Mouse (Mus musculus): ENCODE measurements at regions not wholly inside any gene's neighbourhood (a gene's known extent, or its start where the extent isn't known, plus 50 kb on each side); places are given as distances from the start of the nearest gene placed in this dataset.

GRCm38 (mm10) chr4:95307134-95307533 lies 250.2 kb upstream of the Fggy start:
- WGBS (ENCODE audit: insufficient replicate concordance): 83% methylated on average over 2 of the region's 2 CpGs
- H3K4me3 ChIP-seq (ENCODE audit: low read depth, low read length): no peak overlapping the region
- ATAC-seq (replicated peaks; ENCODE audit: insufficient number of reproducible peaks, low FRiP score, low TSS enrichment): no peak
- no peak overlapping the region for H3K9ac ChIP-seq (ENCODE audit: low read depth, low read length)
- no peaks in the 10 kb centered on the region for H3K36me3 ChIP-seq (ENCODE audit: control insufficient read depth, insufficient read depth, low read length)
- H3K9me3 ChIP-seq (replicated peaks; ENCODE audit: control insufficient read depth, low read length): no peaks in the 10 kb centered on the region
- no peaks in the 10 kb centered on the region for H3K27me3 ChIP-seq (ENCODE audit: control insufficient read depth, insufficient read depth, low read length)
- no peaks in the 10 kb centered on the region for H3K4me1 ChIP-seq (ENCODE audit: control insufficient read depth, insufficient read depth, low read length)
- H3K27ac ChIP-seq (ENCODE audit: low read depth, low read length): no peak overlapping the region
- no peak overlapping the region for H3K4me2 ChIP-seq

DNA sequence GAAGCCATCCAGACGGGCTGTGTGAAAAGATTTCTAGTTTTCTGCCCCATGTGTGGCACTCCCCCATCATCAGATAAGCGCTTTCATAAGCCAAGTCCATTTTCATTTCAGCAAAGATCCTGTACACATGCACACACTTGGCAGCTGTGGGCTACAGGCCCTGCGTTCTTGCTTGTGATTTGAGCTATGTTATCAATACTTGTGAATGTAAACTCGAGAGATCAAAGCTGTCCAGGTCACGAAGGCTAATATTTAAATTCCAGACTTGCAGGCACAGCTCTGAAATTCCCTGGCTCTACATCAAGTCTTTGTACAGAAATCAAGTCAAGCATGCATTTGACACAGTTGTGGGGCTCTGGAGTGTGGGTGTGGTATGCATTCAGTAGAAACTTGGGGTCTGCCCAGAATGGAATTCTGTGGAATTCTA lies 248.8 kb upstream of the Fggy start:
- Histone ChIP-seq H3K27ac (ENCODE audit: low read depth, low read length) (no peak overlapping the region), H3K36me3 (ENCODE audit: control insufficient read depth, insufficient read depth, low read length) (no peaks in the 10 kb centered on the region), H3K4me2 (no peak overlapping the region), H3K9me3 (replicated peaks; ENCODE audit: control insufficient read depth, low read length) (no peaks in the 10 kb centered on the region), H3K9ac (ENCODE audit: low read depth, low read length) (no peak overlapping the region), H3K27me3 (ENCODE audit: control insufficient read depth, insufficient read depth, low read length) (no peaks in the 10 kb centered on the region), H3K4me3 (ENCODE audit: low read depth, low read length) (no peak overlapping the region), H3K4me1 (ENCODE audit: control insufficient read depth, insufficient read depth, low read length) (no peaks in the 10 kb centered on the region)
- WGBS (ENCODE audit: insufficient replicate concordance): 51% methylated on average over 5 of the region's 5 CpGs
- no peak for ATAC-seq (replicated peaks; ENCODE audit: insufficient number of reproducible peaks, low FRiP score, low TSS enrichment)

DNA sequence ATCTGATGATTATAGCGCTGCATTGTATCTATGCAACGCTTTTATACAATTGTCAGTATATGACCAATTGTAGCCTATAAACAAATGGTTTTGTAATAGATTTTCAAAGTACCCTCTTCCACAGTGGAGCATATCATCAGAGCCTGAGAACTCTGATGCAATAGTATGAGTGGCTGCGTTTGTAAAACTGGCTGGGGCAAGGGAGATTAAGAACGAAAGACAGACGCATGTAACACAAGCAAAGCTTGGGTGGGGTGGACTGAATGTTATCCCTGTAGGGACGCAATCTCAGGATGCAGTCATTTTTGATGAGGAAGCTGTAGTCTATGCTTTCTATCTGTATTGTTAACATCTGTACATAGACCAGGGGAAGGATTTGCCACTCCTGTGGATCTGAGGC lies 246.9 kb upstream of the Fggy start:
- no peaks in the 10 kb centered on the region for H3K36me3 ChIP-seq (ENCODE audit: control insufficient read depth, insufficient read depth, low read length)
- ATAC-seq (replicated peaks; ENCODE audit: insufficient number of reproducible peaks, low FRiP score, low TSS enrichment): no peak
- WGBS (ENCODE audit: insufficient replicate concordance): 58% methylated on average over 6 of the region's 6 CpGs
- no peak overlapping the region for H3K4me2 ChIP-seq
- no peaks in the 10 kb centered on the region for H3K27me3 ChIP-seq (ENCODE audit: control insufficient read depth, insufficient read depth, low read length)
- H3K27ac ChIP-seq (ENCODE audit: low read depth, low read length): no peak overlapping the region
- H3K4me3 ChIP-seq (ENCODE audit: low read depth, low read length): no peak overlapping the region
- H3K4me1 ChIP-seq (ENCODE audit: control insufficient read depth, insufficient read depth, low read length): no peaks in the 10 kb centered on the region
- H3K9me3 ChIP-seq (replicated peaks; ENCODE audit: control insufficient read depth, low read length): no peaks in the 10 kb centered on the region
- H3K9ac ChIP-seq (ENCODE audit: low read depth, low read length): no peak overlapping the region

DNA sequence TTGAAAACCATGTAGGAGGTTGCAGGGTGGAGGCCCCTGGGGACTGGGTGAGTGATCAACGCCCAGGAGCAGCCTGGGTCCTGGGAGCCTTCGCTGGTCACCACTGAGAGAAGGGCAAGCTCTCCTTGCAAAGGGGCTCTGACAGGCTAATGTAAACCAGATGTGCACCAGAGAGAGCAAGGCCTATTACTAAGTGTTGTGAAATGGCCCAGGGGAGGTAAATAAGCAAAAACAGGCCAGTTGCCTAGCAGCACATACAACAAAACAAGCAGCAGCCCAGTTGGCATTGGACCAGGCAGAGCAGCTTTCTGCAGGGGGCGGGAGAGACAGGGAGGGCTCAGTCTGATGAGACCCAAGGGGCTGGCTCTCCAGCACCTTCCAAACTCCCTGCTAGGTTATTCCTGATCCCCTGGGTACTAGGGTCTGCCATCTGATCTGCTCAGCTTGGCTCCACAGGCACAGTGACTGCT lies 239.5 kb upstream of the Fggy start:
- H3K27ac ChIP-seq (ENCODE audit: low read depth, low read length): peak overlapping the region; percentile 71
- H3K36me3 ChIP-seq (ENCODE audit: control insufficient read depth, insufficient read depth, low read length): no peaks in the 10 kb centered on the region
- WGBS (ENCODE audit: insufficient replicate concordance): 2% methylated on average over 3 of the region's 3 CpGs
- no peak overlapping the region for H3K4me3 ChIP-seq (ENCODE audit: low read depth, low read length)
- peaks cover 22% of the 10 kb centered on the region for H3K4me1 ChIP-seq (ENCODE audit: control insufficient read depth, insufficient read depth, low read length)
- H3K9ac ChIP-seq (ENCODE audit: low read depth, low read length): no peak overlapping the region
- no peaks in the 10 kb centered on the region for H3K9me3 ChIP-seq (replicated peaks; ENCODE audit: control insufficient read depth, low read length)
- H3K27me3 ChIP-seq (ENCODE audit: control insufficient read depth, insufficient read depth, low read length): no peaks in the 10 kb centered on the region
- peak overlapping the region; percentile 41 for H3K4me2 ChIP-seq
- peak; percentile 82 for ATAC-seq (replicated peaks; ENCODE audit: insufficient number of reproducible peaks, low FRiP score, low TSS enrichment)

DNA sequence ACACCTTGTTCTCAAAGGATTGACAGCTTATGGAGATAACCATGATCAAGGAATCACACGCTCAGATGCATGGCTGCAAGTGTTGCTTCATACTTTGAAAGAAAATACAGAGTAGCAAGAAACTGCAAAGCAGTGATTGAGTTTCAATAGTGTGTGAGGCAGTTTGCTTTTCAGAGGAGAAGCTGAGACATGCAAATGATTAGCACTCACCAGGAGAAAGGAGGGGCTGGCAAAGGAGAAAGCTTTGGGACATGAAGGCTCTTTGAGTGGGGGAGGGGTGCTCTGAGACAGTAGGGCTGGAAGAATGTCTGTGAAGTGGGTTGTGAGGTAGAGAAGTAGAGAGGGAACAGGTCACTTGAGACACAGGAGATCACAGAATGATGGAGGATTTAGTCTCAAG lies 238.7 kb upstream of the Fggy start:
- Histone ChIP-seq H3K4me2 (peak overlapping the region; percentile 41), H3K36me3 (ENCODE audit: control insufficient read depth, insufficient read depth, low read length) (no peaks in the 10 kb centered on the region), H3K27me3 (ENCODE audit: control insufficient read depth, insufficient read depth, low read length) (no peaks in the 10 kb centered on the region), H3K27ac (ENCODE audit: low read depth, low read length) (peak overlapping the region; percentile 71), H3K4me1 (ENCODE audit: control insufficient read depth, insufficient read depth, low read length) (peaks cover 22% of the 10 kb centered on the region), H3K4me3 (ENCODE audit: low read depth, low read length) (no peak overlapping the region), H3K9ac (ENCODE audit: low read depth, low read length) (no peak overlapping the region), H3K9me3 (replicated peaks; ENCODE audit: control insufficient read depth, low read length) (no peaks in the 10 kb centered on the region)
- WGBS (ENCODE audit: insufficient replicate concordance): 23% methylated on average over 1 of the region's 1 CpGs
- ATAC-seq (replicated peaks; ENCODE audit: insufficient number of reproducible peaks, low FRiP score, low TSS enrichment): 0 out of 2 replicates have a peak, but pooled peaks have one; percentile 27

GRCm38 (mm10) chr4:95319036-95319435 lies 238.3 kb upstream of the Fggy start:
- H3K9ac ChIP-seq (ENCODE audit: low read depth, low read length): no peak overlapping the region

DNA sequence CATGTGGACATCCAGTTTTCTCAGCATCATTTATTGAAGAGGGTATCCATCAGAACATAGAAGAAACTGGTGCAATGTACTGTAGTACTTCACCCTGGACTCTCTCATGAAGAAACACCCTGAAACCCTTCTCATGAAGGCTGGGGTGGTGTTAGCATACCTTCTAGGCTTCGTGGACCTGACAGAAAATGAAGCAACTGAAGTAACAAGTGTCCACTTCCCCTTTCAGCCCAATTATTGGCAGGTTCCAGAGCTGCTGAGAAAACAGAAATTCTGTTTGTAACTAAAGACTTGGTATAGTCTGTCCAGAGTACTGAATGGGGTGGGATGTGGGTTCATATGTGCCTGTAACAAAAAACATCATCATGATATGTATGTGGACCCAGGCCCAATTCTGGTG lies 231.4 kb upstream of the Fggy start:
- Histone ChIP-seq H3K9ac (ENCODE audit: low read depth, low read length) (no peak overlapping the region), H3K4me1 (ENCODE audit: control insufficient read depth, insufficient read depth, low read length) (no peaks in the 10 kb centered on the region), H3K27ac (ENCODE audit: low read depth, low read length) (no peak overlapping the region), H3K36me3 (ENCODE audit: control insufficient read depth, insufficient read depth, low read length) (no peaks in the 10 kb centered on the region), H3K9me3 (replicated peaks; ENCODE audit: control insufficient read depth, low read length) (no peaks in the 10 kb centered on the region), H3K4me3 (ENCODE audit: low read depth, low read length) (no peak overlapping the region), H3K27me3 (ENCODE audit: control insufficient read depth, insufficient read depth, low read length) (no peaks in the 10 kb centered on the region), H3K4me2 (no peak overlapping the region)
- ATAC-seq (replicated peaks; ENCODE audit: insufficient number of reproducible peaks, low FRiP score, low TSS enrichment): no peak
- 76% methylated on average over 1 of the region's 1 CpGs for WGBS (ENCODE audit: insufficient replicate concordance)

More at GRCm38 (mm10) chr4:95319036-95319435, 238.3 kb upstream of the Fggy start:
- ATAC-seq (replicated peaks; ENCODE audit: insufficient number of reproducible peaks, low FRiP score, low TSS enrichment): 0 out of 2 replicates have a peak, but pooled peaks have one; percentile 48
- H3K4me2 ChIP-seq: peak overlapping the region; percentile 41; the same call in 1 of the 2 replicates
- H3K9me3 ChIP-seq (replicated peaks; ENCODE audit: control insufficient read depth, low read length): no peaks in the 10 kb centered on the region
- 0 out of 2 replicates have a peak overlapping the region, but pooled peaks have one; percentile 71 for H3K27ac ChIP-seq (ENCODE audit: low read depth, low read length)
- peaks cover 22% of the 10 kb centered on the region for H3K4me1 ChIP-seq (ENCODE audit: control insufficient read depth, insufficient read depth, low read length)
- no peak overlapping the region for H3K4me3 ChIP-seq (ENCODE audit: low read depth, low read length)
- no peaks in the 10 kb centered on the region for H3K27me3 ChIP-seq (ENCODE audit: control insufficient read depth, insufficient read depth, low read length)
- H3K36me3 ChIP-seq (ENCODE audit: control insufficient read depth, insufficient read depth, low read length): no peaks in the 10 kb centered on the region
- WGBS (ENCODE audit: insufficient replicate concordance): 7% methylated on average over 6 of the region's 6 CpGs

DNA sequence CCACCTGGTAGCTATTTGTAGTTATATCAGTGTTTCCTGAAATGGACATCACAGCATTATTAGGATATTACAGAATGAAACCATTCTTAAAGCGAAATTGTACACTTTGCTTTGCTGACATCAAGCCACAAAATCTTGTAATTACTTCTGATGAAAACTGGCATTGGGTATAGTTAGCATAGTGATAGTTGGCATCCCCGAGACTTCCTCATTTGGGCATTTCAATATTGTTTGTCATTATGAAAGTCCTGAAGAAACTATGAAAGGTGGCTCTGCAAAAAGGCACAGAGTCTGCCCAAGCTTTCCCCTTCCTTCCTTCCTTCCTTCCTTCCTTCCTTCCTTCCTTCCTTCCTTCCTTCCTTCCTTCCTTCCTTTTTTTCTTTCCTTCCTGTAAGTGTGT lies 217.5 kb upstream of the Fggy start:
- Histone ChIP-seq H3K4me3 (ENCODE audit: low read depth, low read length) (no peak overlapping the region), H3K9me3 (replicated peaks; ENCODE audit: control insufficient read depth, low read length) (no peaks in the 10 kb centered on the region), H3K27ac (ENCODE audit: low read depth, low read length) (no peak overlapping the region), H3K4me1 (ENCODE audit: control insufficient read depth, insufficient read depth, low read length) (no peaks in the 10 kb centered on the region), H3K27me3 (ENCODE audit: control insufficient read depth, insufficient read depth, low read length) (no peaks in the 10 kb centered on the region), H3K4me2 (no peak overlapping the region), H3K36me3 (ENCODE audit: control insufficient read depth, insufficient read depth, low read length) (no peaks in the 10 kb centered on the region), H3K9ac (ENCODE audit: low read depth, low read length) (no peak overlapping the region)
- 69% methylated on average over 2 of the region's 2 CpGs for WGBS (ENCODE audit: insufficient replicate concordance)
- ATAC-seq (replicated peaks; ENCODE audit: insufficient number of reproducible peaks, low FRiP score, low TSS enrichment): no peak

DNA sequence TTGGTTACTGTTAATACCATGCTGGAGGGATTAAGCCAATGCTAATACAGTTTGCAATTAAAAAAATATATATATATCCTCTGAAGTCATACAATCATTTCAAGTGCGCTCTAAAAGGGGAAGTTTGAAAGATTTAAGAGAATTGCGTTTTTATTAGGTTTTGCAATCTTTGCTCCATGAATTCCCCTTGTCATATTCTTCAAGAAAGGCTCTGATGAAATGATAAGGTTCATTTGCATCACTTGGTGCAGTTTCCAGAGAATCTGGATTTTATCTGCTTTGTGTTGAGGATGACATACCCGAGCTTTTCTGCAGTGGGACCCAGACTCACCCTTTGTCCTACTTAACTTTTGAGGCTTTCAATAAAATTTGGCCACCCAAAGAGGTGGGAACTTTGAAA lies 216.4 kb upstream of the Fggy start:
- no peaks in the 10 kb centered on the region for H3K4me1 ChIP-seq (ENCODE audit: control insufficient read depth, insufficient read depth, low read length)
- 75% methylated on average over 3 of the region's 3 CpGs for WGBS (ENCODE audit: insufficient replicate concordance)
- H3K27me3 ChIP-seq (ENCODE audit: control insufficient read depth, insufficient read depth, low read length): no peaks in the 10 kb centered on the region
- H3K27ac ChIP-seq (ENCODE audit: low read depth, low read length): no peak overlapping the region
- no peak overlapping the region for H3K4me3 ChIP-seq (ENCODE audit: low read depth, low read length)
- no peaks in the 10 kb centered on the region for H3K36me3 ChIP-seq (ENCODE audit: control insufficient read depth, insufficient read depth, low read length)
- no peaks in the 10 kb centered on the region for H3K9me3 ChIP-seq (replicated peaks; ENCODE audit: control insufficient read depth, low read length)
- no peak overlapping the region for H3K4me2 ChIP-seq
- no peak for ATAC-seq (replicated peaks; ENCODE audit: insufficient number of reproducible peaks, low FRiP score, low TSS enrichment)
- no peak overlapping the region for H3K9ac ChIP-seq (ENCODE audit: low read depth, low read length)
